Mouse (Mus musculus): ENCODE results near the gene Lipm.

Gene Lipm

DNA sequence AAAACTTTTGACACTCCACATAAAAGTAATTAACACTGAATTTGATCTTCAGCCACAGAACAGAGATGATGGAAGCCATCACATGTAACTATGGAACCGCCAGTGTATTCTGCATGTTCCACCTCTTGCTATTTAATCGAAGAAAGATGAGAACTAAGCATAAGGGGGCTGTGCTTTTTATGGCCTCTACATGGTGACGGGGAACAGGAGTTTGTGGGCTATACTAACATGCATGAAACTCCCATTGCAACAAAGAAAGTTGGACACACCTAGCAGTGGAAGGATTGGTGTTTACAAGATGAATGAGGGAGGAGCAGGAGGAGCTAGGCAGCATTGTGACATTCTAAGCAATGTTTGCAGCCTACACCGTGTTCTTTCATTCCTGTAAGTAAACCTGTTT is at the start of gene Lipm:
TSS of gene Lipm (plus strand) at position 301 of the 400 bp plus-strand sequence.
- no peak for DNase-seq (ENCODE audit: low spot score)

DNA sequence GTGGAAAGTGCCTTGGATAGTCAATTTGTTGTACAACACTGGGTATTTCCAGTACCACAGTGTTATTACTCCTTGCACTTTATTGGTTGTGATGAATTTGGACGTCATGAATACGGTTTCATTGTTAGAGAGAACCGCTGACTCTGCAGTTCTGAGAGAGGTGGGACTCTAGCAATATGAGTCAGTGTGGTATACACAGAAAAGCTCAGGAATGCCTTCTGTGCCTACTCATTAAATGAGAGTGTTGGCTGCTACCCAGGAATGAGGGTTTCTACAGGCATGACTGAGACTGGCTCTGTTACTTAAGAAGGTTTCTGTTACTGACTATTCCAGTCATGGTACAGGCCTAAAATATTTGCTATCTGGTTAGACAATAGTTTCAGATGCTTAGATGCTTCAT is 49.2 kb upstream of the Lipm start:
- DNase-seq (ENCODE audit: low spot score), result no peak

- DNase-seq (ENCODE audit: low spot score), result no peak
These were observed 37.2 kb upstream of the Lipm start for GRCm38 (mm10) chr19:34063547-34063946.

DNA sequence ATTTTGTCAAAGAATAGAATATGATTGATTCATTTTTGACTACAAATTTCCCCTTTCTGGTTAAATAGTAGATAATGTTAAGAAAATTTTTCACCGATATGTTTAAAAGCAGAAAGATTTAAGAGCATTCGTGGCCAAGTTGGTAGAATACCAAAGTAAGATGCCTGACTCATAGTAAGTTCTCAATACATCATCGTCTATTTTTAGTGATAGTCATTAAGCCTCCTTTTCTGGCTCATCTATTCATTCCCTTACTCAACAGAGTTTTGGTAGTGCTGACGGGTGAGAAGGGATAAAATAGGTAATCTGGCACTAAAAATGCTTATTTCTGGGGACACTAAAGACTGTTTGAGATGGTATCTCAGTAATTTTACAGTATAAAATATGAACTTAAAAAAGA is 36.7 kb upstream of the Lipm start:
- no peak for DNase-seq (ENCODE audit: low spot score)

- DNase-seq (ENCODE audit: low spot score), result no peak
These were observed 33.8 kb upstream of the Lipm start, which contains the start of gene Lipn for GRCm38 (mm10) chr19:34066779-34067472. Gene Lipn, plus strand, starts transcription at chr19:34067358.

DNA sequence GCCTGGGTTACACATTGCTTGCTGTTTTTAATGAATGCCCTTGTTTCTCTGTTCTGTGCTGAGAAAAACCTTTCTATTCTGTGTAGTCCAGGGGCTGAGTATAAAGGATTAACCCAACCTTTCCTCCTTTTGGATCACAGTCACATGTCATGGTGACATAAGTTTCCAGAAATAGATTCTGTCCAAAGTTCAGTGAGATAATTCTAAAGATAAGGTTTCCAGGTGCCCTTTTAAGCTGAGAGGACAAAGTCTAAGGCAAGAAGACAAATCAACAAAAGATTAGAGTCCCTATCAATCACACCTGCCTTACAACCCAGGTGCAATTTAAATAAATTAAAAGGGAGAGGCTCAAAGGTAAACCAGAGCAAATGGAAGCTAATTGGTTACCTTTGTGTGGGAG is 26.5 kb upstream of the Lipm start:
- DNase-seq (ENCODE audit: low spot score), result no peak

- DNase-seq (ENCODE audit: low spot score), result no peak
These were observed 22.6 kb upstream of the Lipm start for GRCm38 (mm10) chr19:34078130-34078529.

DNA sequence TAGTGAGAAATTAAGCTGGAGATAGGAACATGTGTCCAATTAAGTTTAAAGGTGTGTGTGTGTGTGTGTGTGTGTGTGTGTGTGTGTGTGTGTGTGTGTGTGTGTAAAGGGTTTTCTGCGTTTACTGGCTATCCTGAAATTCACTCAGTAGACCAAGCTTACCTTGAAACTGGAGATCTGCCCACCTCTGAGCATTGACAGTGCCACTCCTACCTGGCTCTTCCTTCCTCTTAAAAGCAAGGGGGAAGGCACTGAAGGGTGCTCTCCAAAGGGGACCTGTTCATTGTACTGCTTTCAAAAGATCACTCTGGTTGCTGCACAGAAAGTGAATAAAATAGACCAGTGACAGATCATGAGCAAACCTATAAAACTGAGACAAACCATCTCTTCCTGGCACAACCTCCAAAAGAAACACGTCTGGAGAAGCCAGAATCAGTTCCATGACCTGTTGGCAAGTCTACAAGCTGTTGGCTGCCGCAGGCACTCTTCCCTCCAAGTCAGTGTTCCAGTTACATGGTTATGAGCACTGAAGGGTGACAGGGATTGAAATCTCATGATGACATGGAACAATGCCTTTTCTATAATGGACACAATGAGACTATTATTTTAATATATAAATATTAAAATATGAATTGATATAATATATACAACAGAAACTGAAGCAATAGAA is 11.6 kb upstream of the Lipm start:
- DNase-seq (ENCODE audit: low spot score), result no peak

GRCm38 (mm10) chr19:34095381-34095780 is 5.4 kb upstream of the Lipm start:
- DNase-seq (ENCODE audit: low spot score), result no peak

GRCm38 (mm10) chr19:34096228-34096627 is 4.5 kb upstream of the Lipm start:
- DNase-seq (ENCODE audit: low spot score), result no peak

- DNase-seq (ENCODE audit: low spot score), result no peak
These were observed 1.2 kb downstream of the Lipm start for GRCm38 (mm10) chr19:34101888-34102287.

DNA sequence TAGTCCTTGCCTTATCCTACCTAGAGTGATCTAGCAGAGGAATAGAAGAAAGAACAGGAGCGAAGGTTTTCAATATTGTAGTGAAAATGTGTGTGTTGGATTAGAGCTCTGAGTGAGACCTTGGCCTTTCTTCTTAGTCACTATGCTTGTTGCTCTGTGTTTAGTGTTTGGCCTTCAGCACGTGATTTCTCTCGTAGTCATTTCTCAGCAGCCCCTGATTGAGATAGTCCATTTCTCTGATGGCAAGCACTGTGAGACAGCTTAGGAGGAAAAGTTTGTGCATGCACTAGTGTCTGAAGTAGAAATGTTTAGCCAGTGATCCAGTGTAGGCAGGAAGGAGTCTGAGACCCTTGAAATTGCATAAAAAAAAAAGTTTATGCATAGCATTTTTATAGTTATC is 4.1 kb downstream of the Lipm start:
- DNase-seq (ENCODE audit: low spot score), result no peak

DNA sequence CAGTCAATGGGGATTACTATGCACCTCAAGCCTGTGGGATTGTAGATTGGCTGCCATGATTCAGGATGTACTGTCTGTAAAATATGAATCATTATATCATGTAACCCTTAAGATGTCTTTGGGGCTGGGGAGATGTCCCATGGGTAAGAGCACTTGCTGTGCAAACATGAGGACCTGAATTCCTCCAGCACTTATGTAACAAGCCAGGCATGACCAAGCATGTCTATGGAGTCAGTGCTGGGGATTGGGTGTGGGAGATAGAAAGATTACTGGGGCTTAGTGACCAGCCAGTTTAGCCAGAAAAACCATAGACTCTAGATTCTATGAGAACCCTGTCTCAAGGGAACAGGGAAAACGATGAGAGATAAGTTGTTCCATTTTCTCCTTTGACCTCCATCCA is 18.4 kb downstream of the Lipm start:
- DNase-seq (ENCODE audit: low spot score), result no peak

GRCm38 (mm10) chr19:34119653-34120052 is 18.9 kb downstream of the Lipm start:
- DNase-seq (ENCODE audit: low spot score), result no peak

- DNase-seq (ENCODE audit: low spot score), result no peak
These were observed 19.5 kb downstream of the Lipm start for GRCm38 (mm10) chr19:34120107-34120731.

GRCm38 (mm10) chr19:34138720-34139430 is 38.1 kb downstream of the Lipm start:
- no peak for DNase-seq (ENCODE audit: low spot score)

GRCm38 (mm10) chr19:34139431-34140046 is 38.8 kb downstream of the Lipm start:
- DNase-seq (ENCODE audit: low spot score), result no peak

DNA sequence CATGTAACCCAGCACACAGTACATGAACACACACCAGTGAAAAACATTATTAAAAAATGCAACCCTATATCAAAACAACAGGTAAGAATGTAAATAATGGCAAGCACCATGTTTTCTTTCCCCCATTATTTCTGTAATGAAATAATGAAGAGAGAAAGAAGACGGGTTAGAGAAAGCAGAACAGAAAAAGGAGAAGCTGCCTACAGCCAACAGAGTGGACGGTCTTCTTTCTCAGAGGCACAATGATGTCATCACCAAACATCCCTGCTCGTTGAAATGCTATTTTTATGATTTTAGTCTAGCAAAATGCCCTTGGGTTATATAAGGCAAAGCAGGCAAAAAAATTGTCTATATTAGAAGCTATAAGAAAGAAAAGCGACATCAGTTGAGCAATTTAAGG is 47.7 kb downstream of the Lipm start:
- no peak for DNase-seq (ENCODE audit: low spot score)

- DNase-seq (ENCODE audit: low spot score), result no peak
These were observed 51.2 kb downstream of the Lipm start for GRCm38 (mm10) chr19:34151909-34152308.

DNA sequence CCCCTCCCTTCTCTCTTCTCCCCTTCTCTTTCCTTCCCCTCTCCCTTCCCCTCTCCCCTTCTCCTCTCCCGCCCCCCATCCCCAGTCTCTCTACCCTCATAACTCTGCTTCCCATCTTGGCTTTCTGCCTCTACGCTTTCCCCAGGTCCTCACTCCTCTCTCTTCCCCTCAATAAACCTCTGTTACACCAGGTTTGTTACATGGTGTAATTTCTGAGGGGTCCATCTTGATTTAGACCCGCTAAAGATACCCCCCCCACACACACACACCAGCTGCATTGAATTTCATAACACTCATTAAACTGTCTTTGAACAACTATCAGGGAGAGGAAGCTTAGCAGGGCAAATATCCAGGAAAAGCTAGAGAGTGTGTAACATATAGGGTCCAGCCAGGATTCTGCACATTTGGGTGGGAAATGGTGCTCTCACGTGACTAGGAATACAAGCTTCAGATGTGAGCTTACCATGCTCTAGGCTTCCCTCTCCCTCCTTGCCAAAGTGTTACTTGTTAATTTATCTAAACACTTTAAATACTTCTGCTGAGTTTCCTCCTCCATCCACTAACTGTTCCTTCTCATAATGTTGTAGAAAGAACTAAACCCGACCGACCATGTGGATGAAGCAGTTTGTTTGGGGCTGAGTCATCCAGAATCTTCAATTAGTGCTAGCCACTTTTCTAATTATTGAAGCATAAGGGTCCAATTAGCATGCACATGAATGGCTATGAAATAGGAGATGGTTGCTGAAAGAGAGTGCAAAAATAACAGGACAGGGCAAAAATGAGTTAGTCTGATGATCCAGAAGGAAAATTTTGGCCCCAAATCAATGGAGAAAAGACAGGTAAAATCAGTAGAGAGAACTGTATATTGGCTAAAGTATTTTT is 52.8 kb downstream of the Lipm start:
- no peak for DNase-seq (ENCODE audit: low spot score)

DNA sequence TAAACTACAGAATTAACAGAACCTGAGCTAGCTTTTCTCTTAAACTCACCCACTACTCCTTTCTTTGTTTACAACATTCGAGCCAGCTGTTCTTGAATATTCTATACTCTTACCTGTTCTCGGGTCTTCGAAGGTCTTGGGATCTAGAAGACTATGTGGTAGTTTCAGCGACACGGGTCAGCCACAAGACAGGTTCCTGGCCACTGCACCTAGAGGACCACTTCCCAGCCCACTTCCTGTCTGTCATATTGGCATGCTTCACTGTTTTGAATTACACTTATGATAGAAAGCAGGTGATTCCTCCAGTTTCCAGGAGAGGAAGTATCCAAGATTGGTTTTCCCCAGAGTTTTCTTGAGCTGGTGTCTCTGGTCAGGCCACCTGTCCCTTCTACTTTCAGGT is 62.0 kb downstream of the Lipm start:
- no peak for DNase-seq (ENCODE audit: low spot score)
